Mouse (Mus musculus): ENCODE results near the gene Ddx27.

Gene Ddx27

GRCm38 (mm10) chr2:167062497-167062911 lies 47.5 kb downstream of the Ddx27 start:
- DNase-seq (ENCODE audit: low read depth in 1 of 2, low spot score in 2 of 2) = peak; percentile 90 to 91

- peak; percentile 93 to 96 for DNase-seq (ENCODE audit: low read depth in 1 of 2, low spot score in 2 of 2)
These were observed 48.2 kb downstream of the Ddx27 start, which contains the start of gene Znfx1 for GRCm38 (mm10) chr2:167062965-167063880. Znfx1 (minus strand) TSS chr2:167063015.

GRCm38 (mm10) chr2:167063906-167064496 lies 49.0 kb downstream of the Ddx27 start:
- no peak for DNase-seq (ENCODE audit: low read depth in 1 of 2, low spot score in 2 of 2)

- no peak for DNase-seq (ENCODE audit: low read depth in 1 of 2, low spot score in 2 of 2)
These were observed 49.8 kb downstream of the Ddx27 start for GRCm38 (mm10) chr2:167064601-167065295.

- no peak for DNase-seq (ENCODE audit: low read depth in 1 of 2, low spot score in 2 of 2)
These were observed 51.0 kb downstream of the Ddx27 start for GRCm38 (mm10) chr2:167066031-167066430.

- DNase-seq (ENCODE audit: low read depth in 1 of 2, low spot score in 2 of 2) = no peak
These were observed 51.8 kb downstream of the Ddx27 start for GRCm38 (mm10) chr2:167066528-167067516.

GRCm38 (mm10) chr2:167067575-167067974 lies 52.6 kb downstream of the Ddx27 start:
- DNase-seq (ENCODE audit: low read depth in 1 of 2, low spot score in 2 of 2) = no peak

GRCm38 (mm10) chr2:167070341-167070740 lies 55.3 kb downstream of the Ddx27 start:
- no peak for DNase-seq (ENCODE audit: low read depth in 1 of 2, low spot score in 2 of 2)

GRCm38 (mm10) chr2:167071266-167071640 lies 56.3 kb downstream of the Ddx27 start:
- no peak for DNase-seq (ENCODE audit: low read depth in 1 of 2, low spot score in 2 of 2)

GRCm38 (mm10) chr2:167071641-167072601 lies 56.9 kb downstream of the Ddx27 start:
- peak; percentile 74 to 87 for DNase-seq (ENCODE audit: low read depth in 1 of 2, low spot score in 2 of 2)

GRCm38 (mm10) chr2:167074587-167074986 lies 59.6 kb downstream of the Ddx27 start:
- no peak for DNase-seq (ENCODE audit: low read depth in 1 of 2, low spot score in 2 of 2)

GRCm38 (mm10) chr2:167076352-167076751 lies 61.4 kb downstream of the Ddx27 start:
- no peak for DNase-seq (ENCODE audit: low read depth in 1 of 2, low spot score in 2 of 2)

- no peak for DNase-seq (ENCODE audit: low read depth in 1 of 2, low spot score in 2 of 2)
These were observed 61.8 kb downstream of the Ddx27 start for GRCm38 (mm10) chr2:167076759-167077158.

- DNase-seq (ENCODE audit: low read depth in 1 of 2, low spot score in 2 of 2) = no peak
These were observed 62.4 kb downstream of the Ddx27 start for GRCm38 (mm10) chr2:167077199-167077962.

GRCm38 (mm10) chr2:167078486-167078885 lies 63.5 kb downstream of the Ddx27 start:
- no peak for DNase-seq (ENCODE audit: low read depth in 1 of 2, low spot score in 2 of 2)

- DNase-seq (ENCODE audit: low read depth in 1 of 2, low spot score in 2 of 2) = no peak
These were observed 64.0 kb downstream of the Ddx27 start for GRCm38 (mm10) chr2:167078931-167079495.

GRCm38 (mm10) chr2:167079535-167080257 lies 64.7 kb downstream of the Ddx27 start:
- no peak for DNase-seq (ENCODE audit: low read depth in 1 of 2, low spot score in 2 of 2)

GRCm38 (mm10) chr2:167080387-167080786 lies 65.4 kb downstream of the Ddx27 start:
- no peak for DNase-seq (ENCODE audit: low read depth in 1 of 2, low spot score in 2 of 2)
